Mouse (Mus musculus) brain, embryonic 14.5 days (tissue): ENCODE results near the gene Tnfsf14. TPM values are rescaled to one million over a fixed set of nuclear protein-coding genes. Genes with fewer than 3 reads are reported as not detected.

Experiments
- DNase-seq: peaks from one replicate; pipeline ENCODE4 v3.0.0-alpha.2; 2011; ENCODE audit warnings: low read depth
- CTCF ChIP-seq: fragments of 200-500 bp; IDR thresholded peaks from 2 replicates; pipeline ENCODE4 v1.5.1; 2012; ENCODE audit warnings: inconsistent platforms, mild to moderate bottlenecking, moderate library complexity, borderline replicate concordance; ENCODE audit not compliant: insufficient read depth, insufficient read length; ENCODE audit errors: extremely low read depth
- POLR2A ChIP-seq: fragments of 200-500 bp; IDR thresholded peaks from 2 replicates; pipeline ENCODE4 v1.6.1; 2012; ENCODE audit warnings: mild to moderate bottlenecking, inconsistent platforms, borderline replicate concordance; ENCODE audit not compliant: poor library complexity, insufficient read depth, insufficient read length, severe bottlenecking; ENCODE audit errors: extremely low read depth
- polyA plus RNA-seq: library from polyadenylated mRNA; depleted of rRNA; stranded (reverse); fragments of >200 nt; gene quantifications from 2 replicates; pipeline ENCODE4 v1.2.3, GENCODE M21; 2012; rRNA removed

Tnfsf14 gene
- polyA plus RNA-seq, 1 experiment: 0.14 TPM

DNA sequence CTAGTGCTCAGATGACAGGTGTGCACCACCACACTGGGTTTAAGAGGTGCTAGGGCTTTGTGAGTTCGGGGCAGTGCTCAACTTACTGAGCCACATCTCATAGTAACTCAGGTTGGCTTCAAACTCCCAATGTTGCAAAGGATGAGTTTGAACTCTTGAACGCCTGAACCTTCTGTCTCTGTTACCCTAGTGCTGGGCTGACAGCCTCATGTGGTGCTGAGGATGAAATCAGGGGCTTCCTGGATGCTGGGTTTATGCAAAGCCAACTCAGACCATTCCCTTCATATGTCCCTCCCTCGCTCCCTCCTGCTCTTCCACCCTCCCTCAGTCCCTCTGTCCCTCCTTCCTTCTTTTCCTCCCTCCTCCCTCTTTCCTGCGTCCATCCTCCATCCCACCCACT is 45.6 kb downstream of the Tnfsf14 start:
- TF ChIP-seq CTCF: no peak
- no peak for TF ChIP-seq POLR2A
- no peak for DNase-seq

DNA sequence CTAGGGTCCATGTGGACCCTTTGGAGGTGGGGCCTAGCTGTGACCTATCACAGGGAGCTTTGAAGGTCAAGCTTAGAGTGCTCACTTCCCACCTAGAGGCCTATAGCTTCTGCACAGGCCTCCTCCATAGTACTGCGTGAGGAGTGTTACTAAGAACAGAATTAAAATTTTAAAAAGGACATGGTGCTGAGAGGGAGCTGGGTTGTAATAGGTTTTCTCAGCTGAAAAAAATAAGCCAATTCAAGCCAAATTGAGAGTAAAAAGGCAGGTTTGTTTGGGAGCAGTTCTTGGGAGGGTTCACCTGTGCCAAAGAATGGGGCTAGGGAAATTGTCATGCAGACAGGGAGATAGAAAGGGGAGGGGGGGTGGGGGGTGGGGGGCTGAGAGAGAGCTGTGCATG is 48.9 kb downstream of the Tnfsf14 start:
- no peak for DNase-seq

DNA sequence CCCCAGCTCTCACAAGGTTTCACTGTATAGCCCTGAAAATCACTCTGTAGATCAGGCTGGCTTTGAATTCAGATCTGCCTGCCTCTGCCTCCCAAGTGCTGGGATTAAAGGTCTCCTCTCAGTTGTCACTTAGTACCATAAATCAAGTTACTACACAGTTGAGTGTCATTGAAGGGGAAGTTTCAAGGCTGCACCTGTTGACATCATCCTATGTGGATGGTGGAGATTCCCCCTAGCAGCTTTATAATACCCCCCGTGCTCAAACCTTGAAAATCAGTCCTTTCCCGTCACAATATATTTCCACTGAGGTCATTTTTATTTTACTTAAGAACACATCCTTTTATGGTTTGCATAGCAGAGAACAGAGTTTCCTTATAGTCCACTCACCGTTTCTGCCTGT is 50.3 kb downstream of the Tnfsf14 start:
- TF ChIP-seq POLR2A (no peak), CTCF (no peak)
- DNase-seq: no peak

More for the DNA sequence above, 48.9 kb downstream of the Tnfsf14 start:
- TF ChIP-seq CTCF: no peak
- no peak for TF ChIP-seq POLR2A

DNA sequence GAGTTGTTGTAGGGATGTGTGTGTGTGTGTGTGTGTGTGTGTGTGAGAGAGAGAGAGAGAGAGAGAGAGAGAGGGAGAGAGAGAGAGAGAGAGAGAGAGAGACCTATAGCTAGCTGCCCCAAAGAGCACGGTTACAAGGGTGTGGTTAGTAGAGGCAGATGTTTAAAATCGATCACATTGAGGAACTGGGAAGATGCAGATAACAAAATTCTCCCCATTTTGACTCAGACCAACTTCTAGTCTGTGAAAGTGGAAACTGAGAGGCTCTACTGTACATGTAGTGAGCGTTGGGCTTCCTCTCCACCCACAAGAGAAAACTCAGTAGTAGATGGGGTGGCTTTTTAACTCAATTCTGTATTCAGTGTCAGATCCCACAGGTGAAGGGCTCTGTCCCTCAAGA is 54.3 kb downstream of the Tnfsf14 start:
- no peak for DNase-seq
- no peak for TF ChIP-seq POLR2A
- TF ChIP-seq CTCF: no peak

Other genes with a start within 250 kb of the Tnfsf14 start
- 0.18 TPM in 1 of 2 replicates, not detected in the other for gene Acer1, start 212.1 kb downstream of the Tnfsf14 start, polyA plus RNA-seq
- gene Clpp, start 203.9 kb downstream of the Tnfsf14 start, polyA plus RNA-seq: 151 and 219 TPM in 2 replicates
- gene Alkbh7, start 196.8 kb downstream of the Tnfsf14 start, polyA plus RNA-seq: 30.2 and 40.4 TPM in 2 replicates
- 0.28 and 0.33 TPM in 2 replicates for gene Pspn, start 194.2 kb downstream of the Tnfsf14 start, polyA plus RNA-seq
- 57.1 and 64.6 TPM in 2 replicates for gene Gtf2f1, start 182.9 kb downstream of the Tnfsf14 start, polyA plus RNA-seq
- gene Gm17949, start 182.7 kb downstream of the Tnfsf14 start, polyA plus RNA-seq: 0.08 TPM in 1 of 2 replicates, not detected in the other
- gene Khsrp, start 162.7 kb downstream of the Tnfsf14 start, polyA plus RNA-seq: 112 and 116 TPM in 2 replicates
- gene Slc25a41, start 152.5 kb downstream of the Tnfsf14 start, polyA plus RNA-seq: 0.12 and 0.16 TPM in 2 replicates
- gene Crb3, start 135.1 kb downstream of the Tnfsf14 start, polyA plus RNA-seq: 2.5 and 3.2 TPM in 2 replicates
- gene Slc25a23, start 134.3 kb downstream of the Tnfsf14 start, polyA plus RNA-seq: 71.2 and 111 TPM in 2 replicates
- gene Dennd1c, start 115.7 kb downstream of the Tnfsf14 start, polyA plus RNA-seq: 5.4 and 6.3 TPM in 2 replicates
- gene Tubb4a, start 106.4 kb downstream of the Tnfsf14 start, polyA plus RNA-seq: 182 and 314 TPM in 2 replicates
- 7.1 and 8.8 TPM in 2 replicates for gene Tnfsf9, start 88.9 kb downstream of the Tnfsf14 start, polyA plus RNA-seq
- gene Cd70, start 44.4 kb downstream of the Tnfsf14 start, polyA plus RNA-seq: 0.55 and 0.82 TPM in 2 replicates
- 1.0 and 2.0 TPM in 2 replicates for gene C3, start 34.0 kb upstream of the Tnfsf14 start, polyA plus RNA-seq
- 18.3 and 20.8 TPM in 2 replicates for gene Gpr108, start 54.3 kb upstream of the Tnfsf14 start, polyA plus RNA-seq
- gene Trip10, start 55.3 kb upstream of the Tnfsf14 start, polyA plus RNA-seq: 11.7 and 11.9 TPM in 2 replicates
- gene Vav1, start 84.9 kb upstream of the Tnfsf14 start, polyA plus RNA-seq: 0.82 and 0.86 TPM in 2 replicates
- 3.0 and 3.8 TPM in 2 replicates for gene Adgre1, start 164.5 kb upstream of the Tnfsf14 start, polyA plus RNA-seq